Mouse (Mus musculus) cerebellum, postnatal 36 days (tissue): ENCODE data around the gene Armh3.

ENCODE experiments used
- DNase-seq, 2 experiments: peaks; one replicate each; pipeline ENCODE4 v3.0.0; 2021 to 2022; ENCODE audit warnings: mixed read lengths in 2 of 2

Armh3 gene

DNA sequence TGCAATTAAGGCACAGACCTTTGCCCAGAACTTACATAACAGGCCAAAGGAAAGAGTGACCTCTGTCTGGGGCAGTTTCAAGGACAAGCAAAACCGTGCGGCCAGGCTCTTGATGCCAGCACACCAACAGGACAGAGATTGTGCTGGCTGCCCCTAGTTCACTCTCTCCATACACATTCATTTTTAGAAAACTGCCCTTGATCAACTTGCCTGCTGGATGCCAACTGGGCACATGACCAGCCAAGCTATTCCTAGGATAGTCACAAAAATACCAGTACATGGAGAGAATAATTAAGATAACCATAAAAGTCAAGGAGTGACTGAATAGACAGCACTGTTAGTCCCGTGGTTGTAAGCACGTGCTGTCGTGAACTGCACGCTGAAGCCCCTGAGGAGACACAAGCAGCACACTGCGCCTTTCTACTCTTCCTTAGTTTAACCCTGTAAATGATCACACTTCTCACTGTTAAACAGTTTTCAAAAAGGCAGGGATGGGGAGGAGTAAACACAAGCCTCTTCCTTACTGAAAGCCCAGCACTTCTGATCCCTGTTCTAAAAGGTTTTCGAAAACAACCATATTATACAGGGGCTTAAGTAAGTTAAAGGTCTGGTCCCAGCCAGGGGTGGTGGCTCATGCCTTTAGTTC is 95.8 kb downstream of the Armh3 start:
- peak in 1 of 2 experiments; percentile 21 for DNase-seq

DNA sequence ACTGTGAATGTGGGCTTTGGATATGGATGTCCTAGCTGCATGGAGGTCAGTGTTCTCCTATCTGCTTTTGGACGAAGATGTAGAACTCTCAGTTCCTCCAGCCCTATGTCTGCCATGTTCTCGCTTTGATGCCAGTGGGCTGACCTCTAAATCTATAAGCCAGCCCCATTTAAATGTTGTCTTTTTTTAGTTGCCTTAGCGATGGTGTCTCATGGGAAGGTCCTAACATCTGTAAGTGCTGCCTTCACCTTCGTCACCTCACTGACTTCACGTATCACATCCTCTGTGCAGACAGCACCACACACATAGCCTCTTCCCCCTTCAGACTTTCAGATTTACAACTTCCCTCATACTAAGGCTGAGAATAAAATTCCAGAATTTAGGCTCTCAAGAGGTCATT is 97.5 kb downstream of the Armh3 start:
- no peak for DNase-seq

DNA sequence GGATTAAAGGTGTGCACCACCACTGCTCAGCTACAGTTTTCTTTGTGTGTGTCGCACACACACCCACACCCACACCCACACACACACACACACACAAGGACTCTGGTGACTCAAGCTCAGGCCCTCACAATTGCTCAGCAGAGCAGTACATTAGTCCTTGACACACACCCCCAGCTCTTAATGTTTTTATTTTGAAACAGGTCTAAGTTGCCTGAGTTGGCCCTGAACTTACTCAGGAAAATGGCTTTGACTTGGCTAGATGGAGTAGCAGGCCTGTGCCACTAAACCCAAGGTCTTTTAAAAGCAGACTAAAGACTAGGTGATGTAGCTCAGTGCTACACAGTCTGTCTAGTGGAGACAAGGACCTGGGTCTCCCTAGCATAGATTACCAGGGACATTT is 102.6 kb downstream of the Armh3 start:
- no peak for DNase-seq

DNA sequence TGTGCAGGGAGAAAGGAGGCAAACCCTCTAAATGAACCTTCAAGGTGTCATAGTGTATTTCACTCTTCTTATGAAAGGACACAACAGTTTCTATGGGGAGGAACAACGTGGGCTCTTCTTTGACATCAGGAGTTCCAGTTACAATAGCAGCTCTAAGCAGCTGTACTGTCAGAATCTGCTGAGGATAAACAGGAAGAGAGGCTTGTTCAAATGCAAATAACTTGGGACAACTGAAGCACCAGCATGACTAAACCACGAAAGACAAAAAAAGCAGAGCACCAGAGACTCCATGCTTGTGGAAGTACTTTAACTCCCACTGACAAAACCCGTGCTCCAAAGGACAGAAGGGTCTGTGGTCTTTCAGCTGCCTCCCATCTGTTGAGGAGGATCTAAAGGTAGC is 116.2 kb downstream of the Armh3 start:
- DNase-seq = no peak

DNA sequence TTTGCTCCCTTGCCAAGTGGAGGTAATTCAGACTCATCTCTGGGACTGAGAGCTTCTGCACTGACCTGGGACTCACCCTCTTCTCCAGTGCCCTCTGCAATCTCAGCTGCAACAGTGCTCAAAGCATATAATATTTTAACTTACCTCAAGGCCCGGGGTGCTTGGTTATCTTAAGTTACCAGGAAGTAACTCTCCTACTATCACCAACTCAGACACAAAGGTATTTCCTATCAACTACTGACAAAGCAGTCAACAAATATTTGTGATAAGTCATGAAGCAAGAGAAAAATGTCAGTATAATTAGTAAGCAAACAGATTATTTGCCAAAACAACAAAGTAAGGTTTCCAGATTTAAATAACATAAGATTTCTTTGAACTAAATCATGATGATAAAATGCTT is 125.0 kb downstream of the Armh3 start:
- DNase-seq = no peak

DNA sequence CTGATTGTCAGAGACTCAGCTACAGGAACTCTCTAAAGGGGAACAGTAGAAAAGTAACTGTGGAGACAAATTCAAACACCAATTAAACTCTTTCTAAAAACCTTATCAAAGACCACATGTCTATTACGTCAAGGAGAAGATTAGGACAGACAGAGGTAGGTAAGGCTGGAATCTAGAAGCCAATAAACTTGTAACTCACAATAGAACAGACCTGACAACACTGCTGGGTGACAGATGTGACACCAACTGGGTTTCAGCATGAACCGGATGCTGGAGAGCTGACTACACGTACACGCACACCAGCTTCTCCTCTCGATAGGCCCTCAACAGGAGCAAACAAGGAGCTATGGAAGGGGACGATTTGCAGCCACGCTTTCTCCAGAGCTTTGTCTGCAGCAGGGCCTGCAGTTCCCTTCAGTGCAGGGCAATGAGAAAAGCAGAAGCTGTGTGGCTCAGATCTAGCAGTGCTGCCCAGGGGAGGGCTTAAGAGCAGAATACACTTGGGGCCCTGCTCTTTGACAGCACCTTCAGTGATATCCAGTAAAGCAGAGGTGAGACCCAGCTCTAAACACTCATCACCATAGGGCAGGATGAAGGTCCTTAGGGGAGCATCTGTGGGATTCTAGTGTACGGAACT is 142.9 kb downstream of the Armh3 start:
- no peak for DNase-seq

DNA sequence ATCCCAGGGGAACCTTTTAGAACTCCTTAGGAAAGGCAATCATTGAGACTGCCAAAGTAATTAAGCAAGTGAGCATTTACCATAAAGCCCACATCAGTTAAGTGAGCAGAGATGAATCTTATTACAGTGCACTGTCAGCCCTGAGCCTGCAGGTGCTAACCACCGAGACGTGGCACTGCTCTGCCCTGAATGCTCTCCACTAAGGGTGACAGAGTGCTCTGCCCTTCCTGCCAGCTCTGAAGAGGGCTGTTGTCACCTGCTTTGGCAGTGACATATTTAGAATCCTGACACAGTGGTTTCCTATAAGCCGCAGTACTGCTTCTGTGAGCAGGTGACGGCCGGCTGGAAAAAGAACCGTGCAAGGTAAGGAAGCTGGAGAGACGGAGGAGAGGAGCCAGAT is 143.8 kb downstream of the Armh3 start:
- DNase-seq = peak in 1 of 2 experiments; percentile 5

DNA sequence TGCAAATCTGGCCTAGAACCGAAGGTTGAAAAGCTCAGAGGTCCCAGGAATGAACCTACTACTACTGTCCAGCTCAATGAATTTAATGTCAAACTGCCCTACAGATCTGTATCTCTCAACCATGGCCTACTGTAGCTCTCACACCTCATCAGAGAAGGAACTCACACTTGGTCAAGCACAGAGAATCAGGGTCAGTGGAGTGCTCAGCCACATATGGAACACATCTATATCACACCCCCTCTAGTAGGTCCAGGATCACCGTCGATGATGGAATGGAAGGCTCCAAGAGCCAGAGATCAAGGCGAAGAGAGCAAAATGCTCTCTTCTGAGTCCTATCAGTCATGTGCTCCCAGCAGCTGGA is 150.6 kb downstream of the Armh3 start:
- DNase-seq = no peak

DNA sequence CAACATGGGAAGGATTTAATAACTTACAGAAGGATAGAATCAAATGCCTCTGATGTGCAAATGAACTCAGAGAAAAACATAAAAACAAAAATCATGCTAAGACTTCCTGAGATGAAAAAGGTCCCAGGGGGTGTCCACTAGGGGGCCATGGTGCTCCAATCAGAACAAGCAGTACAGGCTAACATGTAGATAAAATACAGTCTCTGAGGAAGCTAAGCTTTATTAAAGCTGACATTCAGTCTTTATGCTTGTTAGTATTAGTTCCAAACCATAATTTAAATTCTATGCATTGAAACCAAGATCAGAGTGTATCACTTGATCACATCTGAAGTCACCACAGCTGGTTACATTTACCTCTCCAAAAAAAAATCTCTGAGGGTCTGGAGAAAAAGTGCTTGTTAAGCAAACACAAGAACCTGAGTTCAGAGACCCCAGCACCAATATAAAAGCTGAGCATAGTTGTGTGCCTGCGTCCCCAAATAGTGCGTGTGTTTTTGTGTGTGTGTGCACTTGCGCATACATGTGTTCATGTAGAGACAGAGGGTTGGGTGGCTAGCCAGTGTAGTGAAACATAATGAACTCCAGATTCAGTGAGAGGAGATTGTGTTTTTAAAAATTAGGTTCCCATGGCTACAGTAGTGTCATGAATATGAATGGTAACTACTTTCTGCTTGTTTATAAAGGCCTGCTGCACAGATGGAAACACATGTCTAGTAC is 151.1 kb downstream of the Armh3 start:
- DNase-seq = no peak

DNA sequence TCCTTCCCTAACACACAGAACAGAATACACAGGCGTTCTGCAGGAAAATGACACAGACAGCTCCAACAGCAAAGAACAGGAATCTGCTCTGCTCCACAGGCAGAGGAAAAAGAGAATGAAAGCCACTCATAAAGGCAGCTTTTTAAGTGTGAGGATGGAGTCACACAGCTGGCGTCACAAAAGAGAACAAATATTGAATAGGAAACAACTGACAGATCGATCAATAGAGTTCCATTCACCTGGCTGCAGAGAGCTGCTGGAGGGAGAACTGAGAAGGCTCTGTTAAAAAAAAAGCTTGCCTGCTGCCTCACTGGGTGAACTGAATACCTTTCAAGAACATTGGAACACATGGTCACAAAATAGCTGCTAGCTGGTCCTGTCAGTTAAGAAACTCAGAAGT is 154.1 kb downstream of the Armh3 start:
- no peak for DNase-seq

DNA sequence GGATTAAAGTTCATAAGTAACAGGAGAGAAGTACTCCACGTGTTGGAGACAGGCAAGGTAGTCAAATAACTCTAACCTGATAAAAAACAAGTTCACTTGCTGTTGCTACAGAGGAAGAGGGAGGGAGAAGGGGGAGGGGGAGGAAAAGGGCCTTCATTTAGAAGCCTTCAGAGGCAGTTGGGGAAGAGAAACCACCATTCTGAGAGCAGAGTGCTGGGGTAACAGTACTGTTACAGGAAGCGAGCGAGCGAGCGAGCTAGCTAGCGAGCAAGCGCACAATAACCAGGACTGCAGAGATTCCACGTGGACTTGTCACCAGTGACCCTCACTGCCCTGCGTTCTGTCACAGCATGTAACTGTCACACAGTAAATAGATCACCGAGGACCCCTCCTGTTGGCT is 154.9 kb downstream of the Armh3 start:
- no peak for DNase-seq

DNA sequence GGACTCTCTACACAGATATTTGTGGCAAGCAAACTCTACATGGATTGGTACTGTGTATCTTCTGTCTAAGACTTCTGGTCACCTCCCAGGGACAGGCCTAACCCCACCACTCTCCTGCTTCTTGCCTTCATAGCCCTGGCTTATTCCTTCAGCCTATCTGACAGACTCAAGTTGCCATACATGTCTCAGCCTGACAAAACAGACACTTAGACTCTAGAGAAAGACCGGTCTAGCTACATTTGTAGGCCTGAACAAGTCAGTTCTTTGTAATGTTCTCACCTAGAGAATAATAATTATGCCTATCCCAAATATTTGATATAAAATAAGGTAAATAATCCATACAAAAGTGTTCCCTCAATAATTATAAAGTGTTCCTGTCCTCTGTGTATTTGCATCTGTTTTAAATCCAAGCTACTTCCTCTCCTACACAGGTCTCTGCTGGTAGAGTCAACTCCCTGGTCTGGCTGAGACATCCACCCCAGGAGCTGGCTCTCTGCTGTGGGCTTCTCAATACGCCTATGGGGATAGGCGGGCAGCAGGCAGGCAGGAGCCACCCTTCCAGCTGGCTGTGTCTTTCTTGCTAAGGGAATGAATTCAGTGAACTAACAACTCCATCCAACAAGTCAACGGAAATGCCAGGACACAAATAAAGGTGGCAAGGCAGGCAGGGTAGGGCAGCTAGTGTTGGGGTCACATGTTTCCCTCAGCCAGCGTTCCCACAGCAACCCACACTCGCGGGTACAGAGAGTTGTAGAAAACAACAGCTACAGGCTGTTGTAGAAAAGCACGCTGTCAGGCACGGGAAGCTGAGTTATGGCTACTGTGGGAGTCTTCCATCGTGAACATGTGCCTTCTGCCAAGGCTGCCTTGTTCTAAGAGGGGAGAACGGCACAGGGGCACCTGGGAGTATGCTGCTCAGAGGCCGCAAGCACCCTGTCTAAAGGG is 161.0 kb downstream of the Armh3 start:
- no peak for DNase-seq

DNA sequence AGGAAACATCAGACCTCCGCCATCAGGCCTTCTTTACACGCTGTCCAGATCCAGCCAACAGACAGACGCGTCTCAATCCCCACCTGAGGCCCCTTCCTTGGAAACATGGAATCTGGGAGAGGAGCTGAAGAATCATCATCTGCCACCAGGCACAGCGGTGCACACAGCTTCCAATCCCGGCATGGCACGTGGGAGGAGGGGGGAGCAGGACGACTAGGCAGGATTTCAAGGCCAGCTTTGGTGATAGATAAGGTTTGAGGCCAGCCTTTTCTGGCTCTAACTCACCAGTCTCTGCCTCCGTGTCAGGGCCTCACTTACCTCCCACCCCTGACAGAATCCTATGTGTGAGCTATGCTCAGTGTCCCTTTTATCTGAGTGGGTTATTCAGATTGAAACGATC is 162.8 kb downstream of the Armh3 start:
- no peak for DNase-seq

DNA sequence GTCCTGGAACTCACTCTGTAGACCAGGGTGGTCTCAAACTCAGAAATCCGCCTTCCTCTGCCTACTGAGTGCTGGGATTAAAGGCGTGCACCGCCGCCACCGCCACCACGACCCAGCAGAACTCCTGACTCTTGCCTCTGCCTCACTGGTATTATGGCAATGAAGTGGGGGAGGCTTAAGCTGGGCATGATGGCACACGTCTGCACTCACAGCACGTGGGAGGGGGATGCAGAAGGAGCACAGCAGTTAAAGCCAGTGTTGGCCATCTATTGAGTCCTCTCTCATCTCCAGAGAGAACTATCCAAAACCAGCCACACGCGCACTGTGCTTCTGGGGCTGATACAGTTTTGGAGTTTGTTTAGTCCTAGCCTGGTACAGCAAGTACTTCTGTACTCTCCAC is 164.6 kb downstream of the Armh3 start:
- DNase-seq = no peak

DNA sequence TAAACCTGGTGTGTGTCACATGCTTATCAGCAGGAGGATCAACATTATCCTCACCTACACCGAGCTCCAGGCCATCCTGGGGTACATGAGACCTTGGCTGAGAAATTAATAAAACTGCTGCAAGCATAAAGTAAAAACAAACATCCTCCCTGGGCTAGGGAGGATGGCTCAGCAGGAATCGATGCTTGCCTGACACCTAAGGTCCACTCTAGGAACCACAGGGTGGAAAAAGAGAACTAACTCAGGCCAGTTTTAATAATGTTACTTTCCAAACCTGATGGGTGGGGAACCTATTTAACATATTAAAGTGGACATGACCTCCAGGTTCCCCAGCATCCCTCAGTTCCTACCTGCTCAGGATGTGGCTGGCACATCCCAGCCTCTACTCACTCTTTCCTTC is 167.6 kb downstream of the Armh3 start:
- no peak for DNase-seq

DNA sequence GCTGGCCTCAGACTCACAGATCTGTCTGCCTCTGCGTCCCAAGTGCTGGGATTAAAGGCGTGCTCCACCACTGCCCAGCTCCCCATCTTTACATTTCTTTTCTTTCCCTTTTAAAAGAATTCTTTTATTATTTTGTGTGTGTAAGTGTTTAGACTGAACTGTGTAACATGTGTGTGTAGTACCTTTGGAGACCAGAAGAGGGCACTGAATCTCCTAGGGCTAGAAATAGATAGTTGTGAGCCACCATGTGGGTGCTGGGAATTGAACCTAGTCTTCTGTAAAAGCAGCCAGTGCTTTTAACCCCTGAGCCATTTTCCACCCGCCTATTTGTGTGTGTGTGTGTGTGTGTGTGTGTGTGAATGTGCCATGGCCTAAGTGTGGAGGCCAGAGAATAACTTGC is 170.6 kb downstream of the Armh3 start:
- DNase-seq = no peak

DNA sequence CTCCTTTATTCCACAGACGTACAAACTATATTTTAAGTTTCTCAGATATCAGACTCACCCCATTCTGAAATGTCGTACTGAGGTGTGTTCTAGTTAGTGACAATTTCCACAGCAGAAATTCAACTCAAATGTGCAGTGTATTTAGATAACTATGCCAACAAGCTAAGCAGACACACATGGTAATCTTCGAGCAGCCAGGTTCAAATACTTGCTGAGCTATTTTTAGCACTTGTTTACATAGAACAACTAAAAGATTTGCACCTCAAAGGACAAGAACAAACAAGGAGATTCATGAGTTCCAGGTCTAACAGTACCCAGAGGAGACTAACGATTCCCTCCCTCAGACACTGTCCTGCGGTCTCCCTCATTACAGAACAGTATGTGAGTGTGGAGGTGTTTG is 171.2 kb downstream of the Armh3 start:
- DNase-seq = no peak

DNA sequence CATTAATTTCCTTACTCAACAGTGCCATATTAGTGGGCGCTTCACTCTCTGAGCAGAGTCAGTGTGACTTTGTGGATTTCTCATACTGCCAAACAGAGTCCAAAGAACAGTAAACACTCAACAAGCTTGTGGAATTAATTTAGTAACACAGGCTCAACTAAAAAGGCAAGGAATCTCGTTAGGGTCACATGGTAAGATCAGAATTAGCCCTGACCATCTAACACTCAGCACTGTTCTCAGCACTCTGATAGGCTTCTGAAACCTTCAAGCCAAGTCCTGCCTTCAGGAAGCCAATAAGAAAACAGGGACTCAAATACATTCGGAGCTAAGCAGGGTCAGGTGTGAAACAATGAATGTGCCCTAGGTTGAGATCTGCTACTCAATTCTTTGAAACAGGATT is 172.1 kb downstream of the Armh3 start:
- DNase-seq = no peak

DNA sequence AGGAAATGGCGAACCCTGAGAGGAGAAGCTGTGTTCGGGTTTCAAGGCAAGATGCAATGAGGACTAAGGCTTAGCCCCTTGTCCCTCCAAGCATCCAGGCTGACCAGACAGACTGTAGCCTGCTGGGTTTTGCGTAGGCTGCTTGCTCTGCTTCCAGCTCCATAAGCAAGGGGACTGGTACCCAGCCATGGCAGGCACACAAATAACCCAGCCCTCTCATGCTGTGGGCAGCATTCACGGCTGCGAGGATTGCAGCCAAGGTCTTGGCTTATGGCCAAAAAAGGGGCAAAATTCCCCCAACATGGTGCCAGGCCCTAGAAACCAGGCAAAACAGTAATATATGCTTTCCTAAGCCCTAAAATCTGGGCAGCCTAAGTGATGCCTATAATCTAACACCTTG is 176.5 kb downstream of the Armh3 start:
- peak; percentile 32 to 40 for DNase-seq

DNA sequence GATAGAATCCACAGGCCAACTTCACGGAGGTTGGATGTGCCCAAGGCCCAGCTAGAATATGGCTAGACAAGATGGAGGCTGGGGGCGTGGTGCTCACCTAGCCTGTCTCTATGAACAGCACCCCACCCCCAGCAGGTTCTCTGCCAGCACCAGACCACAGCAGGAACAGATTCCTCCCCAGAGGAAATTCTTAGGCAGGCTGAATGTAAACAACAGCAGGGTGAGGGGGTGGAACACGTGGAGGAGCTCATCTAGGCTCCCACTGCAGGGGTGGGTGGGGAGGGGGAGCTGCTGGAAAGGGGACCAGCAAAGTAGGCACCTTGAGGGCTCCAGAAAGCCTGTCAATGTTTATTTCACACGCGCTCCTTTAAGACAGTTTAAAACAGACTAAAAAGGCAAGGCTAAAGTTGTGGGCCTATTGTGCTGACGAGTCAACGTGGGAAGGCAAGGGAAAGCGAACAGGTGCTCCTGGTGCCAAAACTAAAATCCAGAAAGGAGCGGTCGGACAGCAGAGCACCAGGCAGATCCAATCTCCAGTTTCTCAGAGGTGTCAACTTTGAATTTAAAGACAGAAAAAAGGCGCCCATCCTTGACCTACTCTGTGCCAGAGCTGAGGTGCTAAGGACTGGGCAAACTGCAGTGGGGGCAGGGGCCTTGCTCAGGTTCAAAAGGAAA is 180.3 kb downstream of the Armh3 start:
- no peak for DNase-seq

DNA sequence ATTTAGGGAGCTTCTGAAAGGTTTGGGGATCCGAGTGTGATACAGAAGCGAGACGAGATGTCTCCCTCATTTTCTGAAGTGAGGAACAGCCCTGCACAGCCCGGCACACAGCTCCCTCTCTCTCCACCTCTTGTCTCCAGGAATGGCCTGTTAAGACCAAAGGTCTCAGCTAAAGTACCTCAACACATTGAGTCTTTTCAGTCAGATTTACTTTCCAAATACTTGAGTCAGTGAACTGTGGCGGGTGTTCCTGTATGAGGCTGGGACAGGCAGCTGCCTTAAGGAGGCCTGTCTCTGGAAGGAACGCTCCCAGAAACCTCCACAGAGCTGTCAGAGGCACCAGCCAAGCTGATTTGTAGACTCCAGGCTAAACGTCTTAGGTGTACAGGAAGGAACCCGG is 181.6 kb downstream of the Armh3 start:
- DNase-seq = no peak

DNA sequence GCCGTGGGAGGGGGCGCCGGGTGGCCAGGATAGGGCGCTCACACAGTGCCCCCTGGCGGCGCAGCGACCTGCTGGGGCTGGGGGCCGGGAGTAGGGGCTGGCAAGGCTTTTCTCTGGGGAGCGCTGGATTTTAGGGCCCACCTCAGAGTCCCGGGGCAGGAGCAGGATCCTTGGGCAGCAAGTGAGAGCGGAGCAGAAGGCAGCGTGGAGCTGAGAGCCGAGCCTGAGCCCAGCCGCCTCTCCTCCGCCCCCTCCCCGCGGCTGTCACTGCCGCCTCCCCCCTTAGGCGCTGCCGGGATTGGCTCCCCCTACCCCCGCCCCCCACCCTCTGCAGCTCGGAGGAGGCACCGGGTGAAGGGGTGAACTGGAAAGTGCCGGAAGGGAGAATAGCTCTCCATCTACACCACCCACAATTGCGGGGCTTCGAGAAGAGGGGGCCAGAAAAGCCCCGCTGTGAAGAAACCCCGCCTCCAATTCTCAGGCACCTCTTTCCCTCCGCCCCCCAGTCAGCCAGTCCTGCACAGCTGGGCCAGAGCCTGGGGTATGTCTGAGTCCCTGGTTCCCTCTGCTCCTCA is 182.4 kb downstream of the Armh3 start, which contains the start of gene Kcnip2:
TSS of gene Kcnip2 (minus strand) at position 231 of the 575 bp plus-strand sequence.
- peak in 1 of 2 experiments; percentile 17 for DNase-seq
